In the genomic region with DNA sequence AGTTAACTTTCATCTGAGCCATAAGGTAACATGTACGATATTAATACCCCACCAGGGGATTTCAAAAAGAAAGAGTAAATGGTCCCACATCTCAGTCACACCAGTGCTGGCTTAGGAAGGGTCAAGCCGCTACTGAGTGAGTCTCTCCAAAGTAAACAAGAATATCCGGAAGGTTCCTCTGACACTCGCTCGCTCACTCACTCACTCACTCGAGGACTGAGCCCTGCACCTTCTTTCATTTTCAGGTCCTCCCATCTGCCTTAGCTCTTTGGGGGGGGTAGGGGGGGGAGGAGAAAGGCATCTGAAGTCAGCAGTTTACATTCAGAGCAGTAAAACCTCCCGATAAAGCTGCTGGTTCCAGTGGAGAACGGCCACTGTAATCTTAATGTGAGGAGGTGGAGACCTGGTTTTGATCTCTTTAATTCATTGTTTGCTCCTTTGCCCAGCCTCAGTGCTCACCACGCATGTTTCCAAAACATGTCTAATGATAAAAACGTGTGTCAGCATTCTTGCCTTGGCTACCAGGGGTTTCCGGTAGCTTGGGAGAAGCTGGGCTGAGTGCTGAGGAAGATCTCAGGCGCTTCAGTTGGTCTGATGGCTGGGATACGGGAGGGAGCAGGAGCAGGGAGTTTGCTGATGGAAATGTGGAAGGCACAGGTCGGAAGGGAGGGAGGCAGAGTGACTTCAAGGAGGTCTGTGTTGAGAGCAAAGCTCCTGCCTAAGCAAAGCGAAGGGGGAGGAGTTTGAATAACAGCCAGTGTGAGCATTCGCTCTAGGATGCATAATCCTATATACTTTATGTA, we compare ENCODE assay signal across 8 mouse cellular contexts.
DNase-seq lines count a peak whose midpoint lies in the region; ATAC-seq and TF ChIP-seq lines count a peak whose summit lies in the region.

No protein-coding gene starts in this region.

- no peak overlapping the region for H3K4me2 ChIP-seq in forebrain, embryonic 12.5 days
- peak overlapping the region; percentile 36 for H3K4me2 ChIP-seq in limb, embryonic 14.5 days (replicated peaks; ENCODE audit: low read depth, low read length, severe bottlenecking)

- H3K9me3 ChIP-seq in forebrain, embryonic 12.5 days: no peaks in the 10 kb centered on the region
- H3K9me3 ChIP-seq in limb, embryonic 14.5 days (ENCODE audit: control insufficient read depth, low read length): no peaks in the 10 kb centered on the region

- TF ChIP-seq CTCF in left cerebral cortex, adult 2 months (IDR thresholded peaks at IDR 0.05): no peak

- peak; percentile 14; the same call in 1 of the 2 replicates for ATAC-seq in forebrain, embryonic 12.5 days (ENCODE audit: low FRiP score)
- peak; percentile 28; the same call in 1 of the 2 replicates for ATAC-seq in limb, embryonic 14.5 days (ENCODE audit: low FRiP score, low read depth)

- 37% methylated on average over 16 of the region's 16 CpGs for WGBS in forebrain, embryonic 12.5 days
- 11% methylated on average over 16 of the region's 16 CpGs for WGBS in limb, embryonic 14.5 days

- peaks cover 22% of the 10 kb centered on the region for H3K4me1 ChIP-seq in forebrain, embryonic 12.5 days
- peaks cover 34% of the 10 kb centered on the region for H3K4me1 ChIP-seq in limb, embryonic 14.5 days (ENCODE audit: control insufficient read depth, insufficient read depth, low read length)

- no peak overlapping the region for H3K4me3 ChIP-seq in left cerebral cortex, adult 2 months
- H3K4me3 ChIP-seq in forebrain, embryonic 12.5 days (replicated peaks): no peak overlapping the region
- H3K4me3 ChIP-seq in limb, embryonic 14.5 days (replicated peaks; ENCODE audit: low read length): no peak overlapping the region

- no peaks in the 10 kb centered on the region for H3K27me3 ChIP-seq in forebrain, embryonic 12.5 days
- no peaks in the 10 kb centered on the region for H3K27me3 ChIP-seq in limb, embryonic 14.5 days (ENCODE audit: control insufficient read depth, insufficient read depth, low read length)
- H3K27me3 ChIP-seq in splenic B cell, adult 2 months (ENCODE audit: control insufficient read depth, insufficient read depth, low read length, poor library complexity, severe bottlenecking): no peaks in the 10 kb centered on the region

- no peaks in the 10 kb centered on the region for H3K36me3 ChIP-seq in forebrain, embryonic 12.5 days (replicated peaks)
- H3K36me3 ChIP-seq in limb, embryonic 14.5 days (ENCODE audit: control insufficient read depth, insufficient read depth, low read length): no peaks in the 10 kb centered on the region
- no peaks in the 10 kb centered on the region for H3K36me3 ChIP-seq in splenic B cell, adult 2 months (ENCODE audit: control insufficient read depth, insufficient read depth, low read length, poor library complexity, severe bottlenecking)

- TF ChIP-seq POLR2A in limb, embryonic 14.5 days (IDR thresholded peaks at IDR 0.05; ENCODE audit: borderline replicate concordance, extremely low read depth, insufficient read depth, insufficient read length): no peak

- peak overlapping the region; percentile 40 for H3K27ac ChIP-seq in left cerebral cortex, adult 2 months
- no peak overlapping the region for H3K27ac ChIP-seq in forebrain, embryonic 12.5 days
- peak overlapping the region; percentile 19; the same call in 1 of the 2 replicates for H3K27ac ChIP-seq in limb, embryonic 14.5 days (replicated peaks; ENCODE audit: low read depth, low read length)

- no peak overlapping the region for H3K9ac ChIP-seq in forebrain, embryonic 12.5 days
- H3K9ac ChIP-seq in limb, embryonic 14.5 days (ENCODE audit: low read depth, low read length, severe bottlenecking): no peak overlapping the region

- intact Hi-C loops in left cerebral cortex, adult 2 months (cut with DNase I): no loop called here

- DNase-seq in left cerebral cortex, adult 2 months (ENCODE audit: extremely low spot score in 1 of 2, low spot score in 2 of 2): no peak
- DNase-seq in left cerebral cortex, adult 8-10 months (ENCODE audit: low spot score in 2 of 2): no peak
- peak; percentile 35 for DNase-seq in limb, embryonic 14.5 days (ENCODE audit: low spot score)
- DNase-seq in splenic B cell, adult 2 months (ENCODE audit: low read depth, low spot score): peak; percentile 47
- no peak for DNase-seq in thymus, adult 18-20 months
- no peak for DNase-seq in retina, embryonic 14.5 days (ENCODE audit: low spot score)
- DNase-seq in cerebellum, postnatal 10 days: no peak

Comparison
In these comparisons a context has a peak if more than half of its experiments do, and no peak if none do; other contexts are left out.
1. DNase-seq: peak in limb, embryonic 14.5 days (single experiment) and splenic B cell, adult 2 months (single experiment); none in left cerebral cortex, adult 2 months (0 of 2), left cerebral cortex, adult 8-10 months (0 of 2), thymus, adult 18-20 months (0 of 2), retina, embryonic 14.5 days (single experiment) and cerebellum, postnatal 10 days (0 of 2).